Mouse (Mus musculus) thymus, adult 18-20 months (tissue): Measurements from ENCODE around the gene Tssk2.

Experiments used
- DNase-seq, 2 experiments: peaks; one replicate each; pipeline ENCODE4 v3.0.0; 2022; ENCODE audit warnings: mixed read lengths in 2 of 2

The Tssk2 gene

GRCm38 (mm10) chr16:17949421-17949877 is 51.0 kb downstream of the Tssk2 start:
- no peak for DNase-seq
